Mouse (Mus musculus) ES-E14 (cell line): ENCODE data around the gene Bcl6.

Experiments
- MAFK ChIP-seq: IDR thresholded peaks from 2 replicates; pipeline ENCODE4 v1.6.1; 2014; ENCODE audit warnings: mild to moderate bottlenecking, low read depth, low read length, inconsistent platforms; ENCODE audit not compliant: insufficient read depth
- ZC3H11A ChIP-seq: IDR thresholded peaks from 2 replicates; pipeline ENCODE4 v1.6.1; 2012; ENCODE audit warnings: low read depth, mild to moderate bottlenecking, inconsistent platforms, low read length, borderline replicate concordance

GRCm38 (mm10) chr16:24029965-24030672 lies 41.5 kb upstream of the Bcl6 start:
- TF ChIP-seq ZC3H11A (no peak), MAFK (no peak)
